Mouse (Mus musculus) common myeloid progenitor, adult 5-6 weeks (primary cell): ENCODE data around the gene Pdzd7. TPM values are rescaled to one million over a fixed set of nuclear protein-coding genes. Genes with fewer than 3 reads are reported as not detected.

ENCODE experiments used
- ATAC-seq: replicated peaks from 2 replicates; pipeline ENCODE4 v1.8.0; 2016; ENCODE audit warnings: low read depth, mild to moderate bottlenecking, moderate TSS enrichment, inconsistent platforms; ENCODE audit not compliant: poor library complexity, severe bottlenecking
- total RNA-seq: library from RNA; stranded (forward); fragments of 200-1000, 187-1606 nt; gene quantifications from 2 replicates; pipeline ENCODE4 v1.2.3, GENCODE M21; 2017

Gene Pdzd7
- total RNA-seq, 1 experiment from 2014 or later: 0.23 TPM

DNA sequence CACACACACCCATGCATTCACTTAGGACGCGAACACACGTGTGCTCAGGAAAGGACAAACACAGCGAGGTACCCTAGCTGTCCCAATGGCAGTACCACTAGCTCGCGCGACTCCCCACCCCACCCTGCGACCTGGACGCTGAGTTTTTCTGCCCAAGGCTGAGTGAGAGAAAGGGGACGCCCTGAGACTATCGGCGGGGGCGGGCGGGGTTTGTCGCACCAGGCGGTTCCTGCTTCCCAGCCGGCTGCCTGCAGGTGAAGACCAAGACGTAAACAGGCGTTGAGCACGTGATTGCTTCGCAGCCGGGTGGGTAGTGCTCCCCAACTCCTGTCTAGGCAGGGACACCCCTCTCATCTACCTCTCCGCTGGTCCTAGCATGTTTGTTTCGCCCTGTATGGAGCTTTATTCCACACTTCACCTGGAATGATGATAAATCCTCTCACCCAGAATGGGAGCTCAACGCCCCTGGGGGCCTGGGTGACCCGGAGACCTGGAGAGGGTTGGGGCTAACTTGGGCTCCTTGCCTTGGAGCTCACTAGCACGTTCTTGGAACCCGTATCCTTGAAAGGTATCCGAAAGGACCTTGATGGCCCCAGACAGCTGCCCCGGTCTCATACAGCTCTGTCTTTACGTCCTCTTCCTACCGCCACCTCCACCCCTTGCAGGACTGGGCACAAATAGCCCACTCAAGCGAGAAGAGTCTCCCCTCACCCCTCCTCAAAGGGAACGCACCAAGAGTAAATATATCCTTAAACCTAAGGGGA, 29.8 kb downstream of the Pdzd7 start:
- no peak; the same call in 1 of the 2 replicates for ATAC-seq

DNA sequence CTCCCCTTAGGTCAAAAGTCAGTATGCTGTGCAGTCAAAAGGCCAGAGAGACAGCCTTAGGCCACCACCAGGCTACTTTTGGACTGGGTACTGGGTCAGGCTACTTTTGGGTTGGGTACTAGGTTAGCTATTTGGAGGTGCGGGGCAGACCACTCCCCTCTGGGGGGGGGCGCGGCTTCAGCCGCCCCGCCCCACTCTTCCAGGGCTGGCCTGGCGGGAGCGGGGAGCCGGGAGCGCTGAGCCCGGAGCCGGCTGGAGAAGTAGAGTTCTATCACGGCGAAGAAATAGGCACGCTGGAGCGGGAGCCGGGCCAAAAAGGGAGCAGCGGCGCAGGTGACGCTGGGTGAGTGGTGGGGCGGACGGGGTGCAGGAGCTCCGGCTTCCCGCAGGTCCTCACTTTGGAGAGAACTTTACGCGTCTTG, 30.5 kb downstream of the Pdzd7 start:
- no peak for ATAC-seq

DNA sequence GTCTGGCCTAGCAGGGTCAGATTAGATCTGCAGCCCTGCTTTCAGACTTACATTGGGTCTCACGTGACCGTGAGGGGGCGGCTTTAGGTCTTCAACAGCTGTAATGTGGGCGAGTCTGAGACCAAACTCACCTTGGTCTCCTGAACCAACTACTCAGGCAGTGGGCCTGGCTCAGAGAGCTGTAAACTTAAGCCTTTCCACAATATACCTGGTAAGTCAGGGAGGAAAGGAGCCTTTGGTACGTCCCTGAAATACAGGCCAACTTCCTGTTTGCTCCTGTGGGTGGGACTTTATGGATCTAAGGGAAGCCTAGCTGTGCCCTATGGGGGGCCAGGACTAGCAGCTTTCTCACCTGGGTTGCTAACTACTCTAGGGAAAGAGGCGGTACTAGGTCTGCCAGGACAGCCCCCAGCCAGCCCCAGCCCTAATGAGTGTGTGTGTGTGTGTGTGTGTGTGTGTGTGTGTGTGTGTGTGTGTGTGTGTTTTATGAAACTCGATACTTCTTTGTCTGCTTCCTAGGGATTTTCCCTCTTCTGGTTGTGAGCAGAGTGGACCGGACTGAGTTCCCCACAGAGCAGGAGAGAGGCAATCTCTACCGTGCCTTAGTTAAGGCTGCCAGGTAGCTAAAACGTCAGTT, 31.1 kb downstream of the Pdzd7 start, which contains the start of gene Lzts2:
TSS of gene Lzts2 (plus strand) at position 80 of the 637 bp plus-strand sequence.
- no peak for ATAC-seq

DNA sequence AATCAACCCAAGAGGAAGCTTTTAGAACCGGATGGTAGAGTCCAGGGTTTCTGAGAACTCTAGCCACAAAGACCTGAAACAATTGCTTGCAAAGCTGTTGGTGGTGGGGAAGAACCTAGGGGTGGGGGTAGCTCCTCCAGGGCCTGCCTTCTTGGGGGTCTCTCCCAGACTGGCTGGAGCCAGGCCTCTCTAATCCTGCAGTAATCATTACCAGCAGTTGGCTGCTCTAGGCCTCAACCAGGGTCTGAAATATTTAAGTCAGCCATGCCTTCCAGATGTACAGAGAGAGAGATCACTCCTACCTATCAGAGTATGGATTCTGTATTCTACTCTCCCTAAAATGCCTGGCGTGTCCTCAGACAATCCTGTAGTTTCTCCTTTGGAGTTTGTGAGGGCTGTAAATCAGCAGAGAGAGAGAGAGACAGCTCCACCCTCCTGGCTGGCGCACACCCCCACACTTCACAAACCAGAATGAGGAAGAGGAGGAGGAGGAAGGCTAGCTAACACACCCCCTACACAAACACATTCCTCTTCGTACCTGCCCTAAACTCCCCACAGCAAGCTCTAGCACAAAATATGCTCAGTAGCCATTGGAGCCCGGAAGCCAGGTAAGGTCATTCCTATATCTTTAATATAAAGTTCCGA, 31.8 kb downstream of the Pdzd7 start:
- ATAC-seq: no peak

DNA sequence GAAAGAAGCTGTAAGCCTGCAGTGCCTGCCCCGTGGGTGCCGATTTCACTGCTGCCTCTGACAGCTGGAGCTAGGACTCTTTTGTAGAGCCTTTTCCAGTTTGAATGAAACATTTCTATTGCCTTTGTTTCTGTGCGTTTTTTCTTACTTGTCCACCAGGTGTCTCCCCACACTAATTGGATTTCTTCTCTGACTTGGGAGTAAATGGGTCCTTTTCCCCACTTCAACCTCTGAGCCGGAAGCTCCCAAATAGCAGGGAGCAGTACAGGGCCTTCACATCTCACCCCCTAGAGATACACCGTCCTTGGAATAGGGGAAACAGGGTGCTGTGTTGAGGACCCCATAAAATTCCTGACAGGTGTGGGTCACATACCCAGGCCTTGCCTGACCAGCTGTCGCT, 32.9 kb downstream of the Pdzd7 start:
- no peak for ATAC-seq

DNA sequence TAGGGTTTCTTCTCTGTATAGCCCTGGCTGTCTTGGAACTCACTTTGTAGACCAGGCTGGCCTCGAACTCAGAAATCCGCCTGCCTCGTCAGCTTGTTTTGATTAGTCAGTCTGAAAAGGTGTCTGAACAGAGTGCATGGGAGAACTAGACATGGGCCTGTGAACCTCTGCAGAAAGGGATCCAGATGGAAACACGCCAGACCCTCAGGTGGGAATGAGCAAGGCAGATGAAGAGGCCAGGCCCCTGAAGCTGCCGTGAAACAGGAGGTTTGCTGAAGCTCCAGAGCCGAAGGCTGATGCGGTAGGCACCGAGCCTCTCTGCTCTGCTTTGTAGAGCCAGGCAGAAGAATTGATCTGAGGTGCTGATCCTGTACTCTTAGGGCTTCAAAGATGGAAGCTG, 33.3 kb downstream of the Pdzd7 start:
- ATAC-seq: no peak

DNA sequence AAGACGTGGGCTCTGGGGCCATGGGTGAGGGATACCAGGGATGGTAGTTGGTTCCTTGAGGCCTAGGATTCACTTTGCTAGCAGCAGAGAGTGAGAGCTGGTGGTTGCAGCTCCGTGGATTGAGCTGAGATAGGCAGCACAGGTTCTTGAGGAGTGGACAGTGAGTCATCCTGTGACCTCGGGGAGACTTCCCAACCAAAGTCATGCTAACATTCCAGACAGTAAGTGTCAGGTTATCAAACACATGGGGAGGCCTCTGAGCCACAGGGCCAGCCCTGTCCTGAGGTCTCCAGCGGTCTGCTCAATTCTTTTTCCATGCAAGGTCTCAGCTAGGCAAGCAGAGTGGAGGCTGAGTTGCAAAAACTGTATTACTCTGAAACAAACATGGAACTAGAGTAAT, 34.9 kb downstream of the Pdzd7 start:
- no peak for ATAC-seq

DNA sequence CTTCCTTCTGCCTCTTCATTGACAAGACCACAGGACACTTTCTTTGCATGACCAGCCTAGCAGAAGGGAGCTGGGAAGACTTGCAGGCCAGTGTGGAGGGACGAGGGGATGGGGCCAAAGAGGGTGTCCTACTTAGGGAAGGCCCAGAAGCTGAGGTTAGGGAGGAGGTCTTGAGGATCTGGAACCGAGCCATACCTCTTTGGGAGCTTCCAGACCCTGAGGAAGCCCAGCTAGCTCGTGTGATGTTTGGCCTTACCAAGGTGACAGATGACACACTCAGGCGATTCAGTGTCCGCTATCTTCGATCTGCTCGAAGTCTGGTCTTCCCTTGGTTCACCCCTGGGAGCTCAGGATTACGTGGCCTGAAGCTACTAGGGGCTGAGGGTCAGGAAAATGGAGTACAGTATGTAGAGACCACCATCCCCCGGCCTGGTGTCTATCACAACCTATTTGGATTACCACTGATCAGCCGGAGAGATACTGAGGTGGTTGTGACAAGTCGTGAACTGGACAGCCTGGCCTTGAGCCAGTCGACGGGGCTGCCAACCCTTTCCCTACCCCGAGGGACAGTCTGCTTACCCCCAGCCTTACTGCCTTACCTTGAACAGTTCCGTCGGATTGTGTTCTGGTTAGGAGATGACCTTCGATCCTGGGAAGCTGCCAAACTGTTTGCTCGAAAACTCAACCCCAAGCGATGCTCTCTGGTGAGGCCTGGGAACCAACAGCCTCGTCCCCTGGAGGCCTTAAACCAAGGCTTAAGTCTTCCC, 37.9 kb downstream of the Pdzd7 start:
- no peak for ATAC-seq

DNA sequence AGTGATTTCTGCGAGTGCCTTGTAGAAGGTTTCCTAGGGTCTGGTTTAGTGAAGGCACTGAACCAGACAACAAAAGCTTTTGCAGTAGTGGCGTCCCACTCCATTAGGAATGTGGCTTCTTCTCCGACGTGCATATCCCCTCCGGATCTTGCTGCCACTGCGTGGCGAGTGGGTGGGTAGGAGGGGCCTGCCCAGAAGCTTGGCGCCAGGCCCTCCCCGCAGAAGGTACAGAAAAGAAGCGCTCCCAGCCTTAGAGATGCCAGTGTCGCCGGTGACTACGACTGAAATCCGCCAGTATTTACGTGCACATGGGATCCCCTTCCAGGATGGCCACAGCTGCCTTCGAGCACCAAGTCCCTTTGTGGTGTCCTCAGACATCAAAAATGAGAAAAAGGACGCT, 38.5 kb downstream of the Pdzd7 start:
- ATAC-seq: no peak

DNA sequence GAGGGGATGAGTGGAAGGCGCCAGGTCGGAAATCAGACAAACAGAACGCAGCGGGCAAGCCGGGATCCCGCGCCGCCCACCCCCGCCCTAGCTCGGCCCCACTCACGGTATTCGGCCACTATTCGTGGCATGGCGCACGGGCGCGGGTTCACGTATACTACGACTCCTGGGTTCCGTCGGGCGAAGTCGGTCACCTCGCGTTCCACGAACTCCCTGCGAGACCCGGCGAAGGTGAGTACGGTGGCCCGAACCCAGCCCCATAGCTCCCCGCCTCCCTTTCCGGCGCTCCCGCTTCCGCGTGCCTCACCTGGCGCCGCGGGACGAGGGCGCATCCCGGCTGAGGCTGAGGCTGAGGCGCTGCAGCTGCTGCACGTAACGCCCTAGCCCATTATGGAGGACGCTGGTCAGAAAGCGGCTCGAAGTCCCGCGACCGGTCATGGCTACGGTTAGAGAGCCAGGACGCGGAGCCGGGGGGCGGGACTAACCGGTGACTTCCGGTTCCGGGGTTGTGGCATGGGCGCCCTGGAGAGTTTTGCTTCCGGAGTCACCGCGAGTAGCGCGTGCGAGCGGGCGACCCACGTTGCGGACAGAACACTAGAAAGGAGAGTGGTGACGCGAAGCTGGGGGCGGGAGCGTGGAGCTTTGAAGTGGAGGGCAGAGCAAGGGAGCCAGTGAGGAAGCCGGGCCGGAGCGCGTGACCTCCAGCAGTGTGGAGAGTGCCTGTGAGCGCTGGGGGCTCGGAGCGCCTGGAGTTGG, 39.4 kb downstream of the Pdzd7 start, which contains the start of gene Mrpl43:
TSS of gene Mrpl43 (minus strand) at position 486 of the 756 bp plus-strand sequence.
- peak; percentile 87 for ATAC-seq

DNA sequence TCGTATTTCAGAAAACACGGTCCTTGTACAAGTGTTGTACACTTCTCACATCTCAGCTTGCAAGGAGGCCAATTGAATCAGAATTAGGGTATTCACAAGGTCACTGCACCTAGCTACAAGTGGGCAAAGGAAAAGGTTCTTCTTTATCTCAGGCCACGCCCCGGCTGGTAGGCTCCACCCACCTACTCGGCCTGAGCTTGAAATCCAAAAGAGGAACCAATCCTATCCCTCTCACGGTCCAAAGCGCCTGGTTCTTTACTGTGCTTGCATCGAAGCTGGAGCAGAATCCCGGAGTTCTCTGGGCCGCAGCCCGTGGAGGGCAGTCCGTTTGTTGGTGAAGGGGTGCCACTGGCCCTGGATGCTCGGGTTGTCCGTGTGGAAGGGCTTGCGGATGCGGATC, 40.1 kb downstream of the Pdzd7 start, which contains the start of gene Twnk:
TSS of gene Twnk (plus strand) at position 220 of the 400 bp plus-strand sequence.
- ATAC-seq: peak; percentile 68

DNA sequence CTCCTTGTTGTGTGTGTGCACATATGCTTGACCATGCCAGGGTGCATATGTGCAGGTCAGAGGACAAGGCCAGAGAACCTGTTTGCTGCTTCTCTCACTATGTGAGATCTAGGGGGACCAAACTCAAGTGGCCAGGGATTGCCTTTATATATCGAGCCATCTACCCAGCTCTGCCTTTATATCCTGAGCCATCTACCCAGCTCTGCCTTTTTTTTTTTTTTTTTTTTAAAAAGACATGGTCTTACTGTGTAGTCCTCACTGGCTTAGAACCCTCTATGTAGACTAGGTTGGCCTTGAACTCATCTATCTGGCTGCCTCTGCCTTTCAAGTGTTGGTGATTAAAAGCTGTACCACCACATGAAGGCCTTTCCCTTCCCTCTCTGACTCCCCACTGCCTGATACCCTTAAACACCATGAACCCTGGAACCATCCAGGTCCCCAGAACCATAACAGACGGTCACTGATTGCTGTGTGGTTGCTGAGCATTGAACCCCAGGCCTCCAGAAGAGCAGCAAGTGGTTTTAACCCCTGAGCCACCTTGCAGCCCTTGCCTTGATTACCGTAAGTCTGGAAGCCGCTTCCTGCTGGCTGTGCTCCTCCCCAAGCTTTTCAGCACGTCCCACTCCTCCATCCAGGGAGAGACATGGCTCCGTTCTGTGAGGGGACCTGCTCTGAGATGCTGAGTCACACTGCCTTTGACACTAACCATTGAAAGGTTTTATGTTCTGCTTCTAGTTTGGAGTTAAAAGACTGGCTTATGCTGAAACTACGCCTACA, 41.6 kb downstream of the Pdzd7 start:
- ATAC-seq: no peak

DNA sequence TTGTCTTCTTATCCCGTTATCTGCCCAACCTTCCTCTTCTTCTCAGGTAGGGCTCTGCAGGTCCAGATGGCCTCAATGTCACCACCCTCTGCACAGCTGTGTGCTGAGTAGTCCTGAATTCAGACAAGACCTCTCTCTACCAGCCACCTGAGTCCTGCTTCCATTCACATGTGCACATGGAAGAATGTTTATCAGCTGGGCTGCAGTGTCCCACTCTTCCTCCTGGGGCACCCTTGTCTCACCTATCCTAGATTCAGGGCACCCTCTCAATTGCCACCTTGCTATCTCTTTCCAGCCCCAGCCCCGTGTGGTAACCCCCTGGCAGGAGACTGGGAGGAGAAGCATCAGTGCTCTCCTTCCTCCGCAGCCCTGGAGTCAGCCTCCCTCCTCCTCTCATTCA, 43.2 kb downstream of the Pdzd7 start:
- no peak for ATAC-seq

DNA sequence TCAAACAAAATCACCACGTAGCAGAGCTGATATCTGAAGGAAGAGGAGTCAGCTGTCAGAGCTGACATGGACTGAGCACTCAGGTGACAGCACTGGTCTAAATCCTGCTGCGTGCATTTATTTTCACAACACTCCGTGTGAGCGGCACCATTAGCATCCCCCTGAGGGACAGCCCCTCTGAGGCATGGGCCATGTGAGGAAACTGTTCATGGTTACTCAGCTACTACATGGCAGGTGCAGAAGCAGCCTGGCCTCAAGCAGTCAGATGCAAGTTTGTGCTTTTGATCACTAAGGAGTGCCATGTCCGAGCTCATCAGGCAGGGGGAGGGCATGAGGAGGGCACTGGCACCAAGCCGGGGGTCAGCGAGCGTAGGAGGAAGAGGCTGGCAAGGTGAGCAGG, 45.9 kb downstream of the Pdzd7 start:
- no peak for ATAC-seq

DNA sequence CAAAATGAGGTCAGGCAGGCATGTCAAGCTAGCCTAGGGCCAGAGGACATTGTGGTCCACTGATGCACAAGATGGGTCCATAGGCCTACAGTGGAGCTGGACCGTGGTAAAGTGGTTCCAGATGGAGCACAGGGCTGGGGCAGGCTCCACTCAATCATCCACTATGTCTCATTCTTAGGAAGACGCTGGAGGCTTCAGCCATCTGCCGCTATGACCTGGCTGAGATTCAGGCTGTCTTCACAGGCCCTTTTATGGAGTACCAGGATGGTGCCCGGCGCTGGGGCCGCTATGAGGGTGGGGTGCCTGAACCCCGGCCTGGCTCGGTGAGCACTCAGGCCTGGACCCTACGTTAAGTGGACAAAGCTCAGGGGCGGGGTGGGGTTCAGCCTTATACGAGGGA, 47.7 kb downstream of the Pdzd7 start:
- no peak for ATAC-seq

DNA sequence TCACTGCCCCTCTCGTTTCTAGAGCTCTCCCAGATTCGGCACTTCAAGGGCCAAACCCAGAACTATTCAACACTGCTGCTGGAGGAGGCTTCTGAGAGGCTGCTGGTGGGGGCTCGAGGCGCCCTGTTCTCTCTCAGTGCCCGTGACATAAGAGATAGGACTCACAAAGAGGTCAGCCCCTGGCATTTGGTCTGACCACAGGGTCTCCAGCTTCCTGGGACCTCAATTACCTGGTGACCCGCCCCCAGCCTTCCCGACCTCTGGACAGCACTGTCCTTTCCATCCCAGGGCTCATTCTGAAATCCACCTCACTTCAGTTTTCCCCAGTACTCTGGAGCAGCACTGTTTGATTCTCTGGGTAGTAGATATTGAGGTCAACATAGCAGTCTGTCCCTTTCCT, 52.8 kb downstream of the Pdzd7 start:
- ATAC-seq: no peak

DNA sequence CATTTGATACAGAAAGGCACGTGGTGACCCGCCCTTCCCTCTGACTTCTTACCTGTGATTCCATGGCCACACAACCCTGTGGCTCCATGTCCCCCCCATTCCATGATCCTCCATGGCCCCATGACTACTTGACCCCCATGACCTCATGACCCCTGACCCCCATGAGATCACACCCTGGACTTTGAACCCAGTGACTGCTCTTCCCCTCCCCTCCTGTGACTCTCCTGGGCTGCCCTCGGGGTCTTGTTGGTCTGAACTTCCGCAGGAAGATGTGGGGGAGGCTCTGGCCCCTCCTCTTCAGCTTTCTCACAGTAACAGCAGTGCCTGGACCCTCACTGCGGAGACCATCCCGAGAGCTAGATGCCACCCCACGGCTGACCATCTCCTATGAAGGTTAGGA, 53.3 kb downstream of the Pdzd7 start:
- ATAC-seq: no peak

DNA sequence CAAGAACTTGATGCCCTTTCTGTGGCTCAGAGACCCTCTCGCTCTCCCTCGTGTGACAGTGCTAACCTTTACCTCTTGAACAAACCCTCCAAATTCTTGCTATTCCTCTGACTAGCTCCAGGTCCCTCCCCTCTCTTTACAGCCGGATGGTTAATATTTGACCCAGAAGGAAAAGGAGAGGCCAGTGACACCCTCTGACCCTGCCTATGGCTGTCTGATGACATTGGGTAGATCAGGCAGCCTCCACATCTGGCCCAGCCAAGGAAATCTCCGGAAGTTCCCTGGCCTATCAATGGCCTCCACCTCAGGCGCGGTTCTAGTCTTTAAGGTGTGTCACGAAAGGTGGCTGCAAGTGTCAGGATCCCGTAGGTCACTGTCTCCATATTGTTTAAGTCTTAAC, 54.5 kb downstream of the Pdzd7 start:
- no peak for ATAC-seq
